Mouse (Mus musculus) lung, postnatal 0 days (tissue): ENCODE data around the gene Pkmyt1.

ENCODE experiments used
- CTCF ChIP-seq: IDR thresholded peaks from 2 replicates; pipeline ENCODE4 v1.5.1; 2016; ENCODE audit warnings: antibody characterized with exemption, mild to moderate bottlenecking
- EP300 ChIP-seq: IDR thresholded peaks from 2 replicates; pipeline ENCODE4 v1.6.1; 2016; ENCODE audit warnings: antibody characterized with exemption, mild to moderate bottlenecking, control low read depth

- no peak for TF ChIP-seq EP300
- TF ChIP-seq CTCF: no peak
Measured at GRCm38 (mm10) chr17:23703301-23703700, 22.8 kb upstream of the Pkmyt1 start.
